Mouse (Mus musculus) urinary bladder, postnatal 14 days (tissue): ENCODE measurements around the gene Serpinb6a.

Experiments used
- DNase-seq: peaks from one replicate; pipeline ENCODE4 v3.0.0; 2021; ENCODE audit warnings: low spot score

The Serpinb6a gene

GRCm38 (mm10) chr13:34002058-34003006 is at the start of gene Serpinb6a, which contains the start of gene Ripk1:
TSS of gene Serpinb6a (minus strand) at chr13:34002794.
TSS of gene Ripk1 (plus strand) at chr13:34002363.
- DNase-seq: peak; percentile 91

GRCm38 (mm10) chr13:34051692-34052091 is 49.1 kb upstream of the Serpinb6a start:
- DNase-seq: no peak

GRCm38 (mm10) chr13:34050479-34050878 is 47.9 kb upstream of the Serpinb6a start:
- no peak for DNase-seq

GRCm38 (mm10) chr13:34047526-34047925 is 44.9 kb upstream of the Serpinb6a start:
- DNase-seq: no peak

GRCm38 (mm10) chr13:34046421-34047012 is 43.9 kb upstream of the Serpinb6a start:
- DNase-seq: peak; percentile 83

- peak; percentile 2 for DNase-seq
Observed at GRCm38 (mm10) chr13:34045511-34046249, 43.1 kb upstream of the Serpinb6a start.

GRCm38 (mm10) chr13:34043716-34044393 is 41.3 kb upstream of the Serpinb6a start:
- peak; percentile 1 for DNase-seq

GRCm38 (mm10) chr13:34040091-34040490 is 37.5 kb upstream of the Serpinb6a start:
- DNase-seq: peak; percentile 1

GRCm38 (mm10) chr13:34038901-34039341 is 36.3 kb upstream of the Serpinb6a start:
- peak; percentile 3 for DNase-seq

- DNase-seq: no peak
Observed at GRCm38 (mm10) chr13:34038056-34038432, 35.5 kb upstream of the Serpinb6a start.

GRCm38 (mm10) chr13:34037172-34038055 is 34.8 kb upstream of the Serpinb6a start, which contains the start of gene Bphl:
TSS of gene Bphl (plus strand) at chr13:34037597.
- peak; percentile 94 for DNase-seq

- peak; percentile 2 for DNase-seq
Observed at GRCm38 (mm10) chr13:34036726-34037125, 34.1 kb upstream of the Serpinb6a start.

- DNase-seq: no peak
Observed at GRCm38 (mm10) chr13:34035424-34035823, 32.8 kb upstream of the Serpinb6a start.

GRCm38 (mm10) chr13:34032041-34032440 is 29.4 kb upstream of the Serpinb6a start:
- no peak for DNase-seq

- DNase-seq: no peak
Observed at GRCm38 (mm10) chr13:34021998-34022397, 19.4 kb upstream of the Serpinb6a start.

- DNase-seq: no peak
Observed at GRCm38 (mm10) chr13:34018521-34018920, 15.9 kb upstream of the Serpinb6a start.

- no peak for DNase-seq
Observed at GRCm38 (mm10) chr13:34016927-34017569, 14.5 kb upstream of the Serpinb6a start.

- DNase-seq: no peak
Observed at GRCm38 (mm10) chr13:34007234-34007633, 4.6 kb upstream of the Serpinb6a start.

- DNase-seq: no peak
Observed at GRCm38 (mm10) chr13:34003058-34003457, 464 bp upstream of the Serpinb6a start.

- DNase-seq: peak; percentile 80
Observed at GRCm38 (mm10) chr13:33995197-33995596, 7.4 kb downstream of the Serpinb6a start.
